Mouse (Mus musculus) cerebellum, postnatal 25 days (tissue): ENCODE measurements around the gene Slmap.
A peak's percentile ranks its signal among the peaks of the same experiment; 100 is the strongest.
"Not testable (repeated sequence)": the region's sequence is repeated elsewhere in the genome, so short reads cannot be mapped to it uniquely, and the experiment has no call there.

Experiments used
- DNase-seq, 2 experiments: peaks; one replicate each; pipeline ENCODE4 v3.0.0; 2021; ENCODE audit warnings: mixed read lengths in 2 of 2

The Slmap gene

DNA sequence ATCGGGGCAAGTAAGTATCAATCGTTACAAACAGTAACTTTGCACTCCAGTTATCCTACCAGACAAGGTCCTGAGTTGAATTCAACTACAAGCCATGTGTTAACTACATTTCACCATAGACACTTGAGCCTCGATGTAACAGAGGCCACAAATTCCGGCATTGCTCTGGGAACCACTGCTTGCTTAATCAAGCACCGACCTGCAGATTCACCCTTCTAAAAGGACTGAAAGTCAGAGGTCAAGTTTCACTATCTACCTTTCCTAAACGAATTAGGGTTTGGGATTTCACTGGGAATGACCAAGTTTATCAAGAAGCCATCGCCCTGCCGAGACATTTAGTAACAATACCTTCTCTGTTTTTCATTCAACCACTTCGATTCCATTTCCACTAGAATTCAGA is 2.0 kb downstream of the Slmap start:
- no peak for DNase-seq

DNA sequence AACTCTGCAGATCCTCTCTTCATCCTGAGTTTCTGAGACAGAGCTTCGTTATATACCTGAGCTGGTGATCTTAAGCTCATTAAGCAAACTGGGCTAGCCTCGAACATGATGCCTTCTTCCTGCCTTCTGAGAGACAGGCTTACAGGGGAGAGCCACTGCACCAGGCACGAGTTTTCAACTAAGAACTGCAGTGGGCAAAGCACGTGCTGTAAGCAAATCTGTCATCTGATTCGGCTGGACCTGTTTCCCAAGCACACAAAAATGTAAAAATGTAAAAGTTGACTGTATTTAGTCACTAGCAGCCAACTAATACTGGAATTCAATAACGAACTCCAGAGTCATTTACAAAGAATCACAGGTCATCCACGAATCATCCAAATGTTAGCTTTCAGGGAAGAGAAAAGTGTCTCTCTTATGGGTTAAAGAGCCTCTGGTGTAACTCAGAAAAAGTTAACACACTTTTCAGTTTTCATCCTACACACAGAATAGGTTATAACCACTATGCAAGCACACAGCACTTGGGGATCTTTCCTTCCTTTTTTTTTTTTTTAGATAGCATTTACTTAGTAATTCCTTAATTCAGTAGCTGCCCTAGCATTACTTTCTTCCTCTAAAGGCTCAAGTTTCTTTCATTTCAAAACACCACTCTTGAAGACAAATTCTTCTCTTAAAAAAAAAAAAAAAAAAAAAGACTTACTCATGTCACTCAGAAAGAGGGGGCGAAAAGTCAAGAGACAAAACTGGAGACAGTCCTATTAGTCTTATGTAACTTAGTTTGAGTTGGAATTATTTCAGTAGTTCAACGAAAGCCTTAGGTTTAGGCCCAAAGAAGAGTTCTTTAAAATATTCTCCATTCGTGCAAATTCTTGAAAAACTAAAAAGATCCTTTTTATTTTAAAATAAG is 3.1 kb downstream of the Slmap start:
- DNase-seq, result no peak

DNA sequence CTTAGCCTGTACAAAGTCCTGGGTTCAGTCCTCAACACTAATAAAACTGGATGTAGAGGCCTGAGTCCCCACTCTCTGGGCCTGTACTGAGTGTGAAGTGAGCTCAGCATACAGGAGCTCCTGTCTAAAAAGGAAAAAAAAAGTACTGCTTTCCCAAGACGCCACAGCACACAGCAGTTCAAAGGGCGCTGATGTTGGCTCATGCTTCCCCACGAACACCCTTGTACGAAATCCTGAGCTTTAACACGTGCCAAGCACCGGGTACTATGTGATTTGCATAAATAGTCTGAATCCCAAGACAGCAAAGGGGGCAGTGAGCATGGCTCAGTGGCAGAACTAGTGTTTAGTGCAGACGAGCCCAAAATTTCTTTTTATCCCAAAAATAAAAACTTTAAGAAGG is 4.4 kb downstream of the Slmap start:
- DNase-seq, result no peak

DNA sequence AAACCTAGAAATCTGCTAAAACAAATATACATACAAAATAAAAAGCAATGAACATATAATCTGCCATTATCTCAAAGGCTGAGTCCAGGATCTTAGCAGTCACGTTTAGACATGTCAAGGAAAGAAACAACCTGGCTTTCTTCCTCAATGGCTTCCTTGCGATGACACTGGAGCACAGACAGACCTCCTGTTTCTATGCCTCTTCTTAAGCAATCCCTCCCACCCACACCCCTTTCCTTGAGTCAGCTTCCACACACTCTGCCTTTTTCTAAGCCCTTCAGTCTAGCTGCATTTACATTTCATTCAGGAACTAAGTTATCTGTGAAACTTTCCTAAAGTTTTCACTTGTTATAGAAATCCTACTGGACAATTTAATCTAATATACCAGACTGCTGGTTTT is 6.4 kb downstream of the Slmap start:
- DNase-seq, result no peak

DNA sequence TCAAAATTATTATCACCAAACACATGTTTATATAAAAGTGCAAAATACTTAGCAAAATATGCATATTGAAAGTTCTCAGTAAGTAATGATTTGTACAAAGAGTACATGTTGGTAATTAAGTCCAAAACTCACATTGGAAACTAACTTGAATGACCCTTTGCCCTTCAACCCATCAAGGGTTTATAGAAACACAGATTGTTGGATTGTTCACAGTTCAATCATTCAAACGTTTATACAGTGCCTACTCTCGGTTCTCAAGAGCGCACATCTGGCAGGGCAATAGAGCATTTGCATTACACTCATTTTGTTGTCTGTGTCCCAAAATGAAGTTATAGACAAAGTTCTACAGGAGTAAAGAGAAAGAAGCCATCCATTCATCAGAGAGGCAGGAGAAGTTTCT is 8.8 kb downstream of the Slmap start:
- DNase-seq, result no peak

DNA sequence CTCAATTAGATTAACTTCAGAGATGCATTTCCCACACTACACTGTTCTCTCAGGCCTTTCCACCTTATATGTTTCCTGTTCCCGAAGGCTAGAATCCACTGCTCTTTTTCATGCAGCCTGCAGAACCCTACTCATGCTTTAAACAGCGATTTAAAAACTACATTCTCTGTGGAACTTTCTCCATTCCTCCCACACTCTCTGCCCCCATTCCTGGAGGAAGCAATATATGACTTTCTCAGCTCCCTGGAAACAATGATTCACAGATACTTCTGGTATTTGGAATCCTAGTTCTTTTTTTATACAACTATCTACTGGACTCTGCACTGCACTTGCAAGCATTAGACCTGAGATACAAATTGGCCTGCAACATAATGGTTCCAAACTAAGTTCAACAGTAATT is 11.6 kb downstream of the Slmap start:
- no peak for DNase-seq

DNA sequence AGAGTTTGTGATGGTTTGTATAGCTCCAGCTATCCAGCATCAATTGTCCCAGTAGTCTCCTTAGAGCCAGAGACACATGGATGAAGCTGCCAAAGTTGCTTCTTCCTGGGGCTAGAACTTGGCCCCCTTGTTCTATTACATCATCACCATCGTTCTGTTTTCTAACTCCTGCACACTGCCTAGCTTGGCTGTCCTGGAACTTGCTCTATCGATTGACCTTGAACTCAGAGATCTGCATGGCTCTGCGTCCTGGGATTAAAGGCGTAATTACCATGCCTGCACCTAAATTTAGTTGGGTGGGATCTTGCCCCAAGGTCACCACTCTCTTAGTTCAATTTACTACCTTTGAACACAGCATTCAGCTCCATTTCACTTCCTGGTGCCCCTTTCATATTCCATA is 14.9 kb downstream of the Slmap start:
- DNase-seq, result no peak

DNA sequence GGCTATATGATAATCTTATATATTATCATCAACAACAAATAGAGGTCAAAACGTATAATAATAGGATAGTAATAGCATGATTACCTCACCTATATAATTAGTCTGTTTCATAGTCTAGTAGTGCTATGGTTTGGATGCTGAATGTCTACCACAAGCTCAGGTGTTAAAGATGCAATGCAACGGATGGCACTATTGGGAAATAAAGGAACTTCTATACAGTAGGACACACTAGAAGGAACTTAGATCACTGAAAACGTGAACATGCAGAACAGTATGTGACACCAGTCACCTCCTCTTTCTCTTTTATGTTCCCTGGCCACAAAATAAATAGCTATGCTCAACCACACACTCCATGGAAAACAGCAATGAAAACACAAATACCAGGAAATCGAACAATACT is 16.9 kb downstream of the Slmap start:
- no peak for DNase-seq

DNA sequence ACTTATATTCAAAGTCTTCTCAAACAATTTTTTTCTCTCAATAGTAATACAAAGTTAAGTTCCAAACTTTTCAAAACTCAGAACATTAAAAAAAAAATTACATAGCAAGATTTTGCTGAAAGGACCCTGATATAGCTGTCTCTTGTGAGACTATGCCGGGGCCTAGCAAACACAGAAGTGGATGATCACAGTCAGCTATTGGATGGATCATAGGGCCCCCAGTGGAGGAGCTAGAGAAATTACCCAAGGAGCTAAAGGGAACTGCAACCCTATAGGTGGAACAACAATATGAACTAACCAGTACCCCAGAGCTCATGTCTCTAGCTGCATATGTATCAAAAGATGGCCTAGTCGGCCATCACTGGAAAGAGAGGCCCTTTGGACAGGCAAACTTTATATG is 18.5 kb downstream of the Slmap start:
- not testable (repeated sequence) for DNase-seq

DNA sequence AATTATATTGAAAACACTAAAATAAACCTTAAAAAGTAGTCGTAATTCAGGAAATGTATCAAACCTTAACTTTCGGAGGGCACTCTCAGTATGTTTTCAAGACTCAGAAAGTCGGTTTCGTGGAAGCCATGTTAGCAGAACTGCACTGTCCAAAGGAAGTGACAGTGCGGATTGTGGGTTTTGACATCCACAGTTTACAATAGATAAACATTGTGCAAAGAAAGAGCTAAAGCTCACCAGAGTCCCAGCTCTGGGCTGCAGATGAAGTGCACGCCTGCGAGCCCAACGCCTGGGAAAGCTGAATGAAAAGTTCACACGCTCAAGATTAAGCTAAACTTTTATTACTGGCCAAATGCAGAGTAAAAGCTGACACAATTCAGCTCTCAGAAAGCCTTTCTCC is 18.9 kb downstream of the Slmap start:
- no peak for DNase-seq

DNA sequence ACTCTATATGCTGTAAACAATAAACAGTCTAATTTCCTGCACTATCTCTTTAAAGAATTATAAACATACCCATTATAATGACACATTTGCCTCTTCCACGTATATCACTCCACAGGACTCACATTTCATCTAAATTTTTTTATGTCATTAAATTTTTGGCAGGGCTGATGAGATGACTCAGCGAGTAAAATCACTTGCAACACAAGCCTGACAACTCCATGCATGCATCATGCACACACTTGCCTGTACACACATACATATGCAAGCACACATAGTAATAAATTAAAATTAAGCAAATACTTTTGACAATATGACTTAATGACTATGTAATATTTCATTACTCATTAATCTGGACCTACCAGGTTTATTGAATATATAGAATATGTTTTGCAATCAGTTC is 24.2 kb downstream of the Slmap start:
- no peak for DNase-seq

DNA sequence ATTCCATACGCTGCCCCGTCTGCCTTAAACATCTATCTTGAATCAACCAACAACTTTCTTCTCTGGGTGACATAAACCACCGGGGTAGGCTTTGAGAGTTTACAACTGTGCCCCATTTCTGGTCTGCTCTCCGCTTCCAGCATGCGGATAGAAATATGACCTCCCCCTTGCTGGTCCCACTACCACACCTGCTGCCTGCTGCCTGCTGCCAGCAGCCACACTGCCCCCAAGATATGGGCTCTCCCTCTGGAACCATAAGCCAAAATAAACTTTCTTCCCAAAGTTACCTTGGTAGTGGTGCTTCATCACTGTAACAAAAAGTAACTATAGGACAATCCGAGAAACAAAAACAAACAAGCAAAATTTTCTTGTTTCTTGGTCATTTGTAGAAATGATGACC is 26.6 kb downstream of the Slmap start:
- no peak for DNase-seq

DNA sequence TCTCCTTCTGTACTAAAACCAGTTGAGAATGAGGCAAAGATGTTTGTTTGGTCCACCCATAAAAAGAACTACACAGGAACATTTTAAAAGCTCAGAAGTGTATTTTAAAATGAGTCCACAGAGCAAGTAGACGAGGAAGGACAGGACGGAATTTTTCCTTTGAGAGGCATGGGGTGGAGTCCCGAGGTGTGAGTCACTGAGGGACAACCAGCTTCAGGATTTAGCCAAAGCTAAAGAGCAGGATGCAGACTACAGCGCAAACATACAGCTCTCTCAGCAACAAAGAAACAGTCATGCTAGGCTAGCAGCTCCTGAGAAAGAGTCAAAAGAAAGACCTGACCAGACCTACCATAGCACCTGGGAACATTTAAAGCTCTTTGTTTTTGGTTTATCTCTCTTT is 27.4 kb downstream of the Slmap start:
- DNase-seq, result no peak

DNA sequence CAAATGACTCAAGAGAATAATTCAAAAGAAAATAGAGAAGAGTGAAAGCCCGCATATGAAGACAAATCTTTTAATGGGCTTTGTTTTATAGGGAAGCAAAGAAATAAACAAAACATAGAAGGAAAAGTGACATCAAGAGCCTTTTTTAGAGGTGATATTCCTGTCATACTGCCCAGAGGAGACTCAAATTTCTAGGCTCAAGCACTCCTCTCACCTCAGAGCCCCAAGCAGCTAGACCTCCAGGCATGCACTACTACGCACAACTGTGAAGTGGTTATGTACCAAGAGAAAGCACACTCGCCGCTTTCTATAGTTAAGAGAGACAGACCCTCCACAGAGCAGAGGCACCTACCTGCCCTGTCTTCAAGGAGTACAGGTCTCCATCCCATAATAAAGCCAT is 30.2 kb downstream of the Slmap start:
- no peak for DNase-seq

DNA sequence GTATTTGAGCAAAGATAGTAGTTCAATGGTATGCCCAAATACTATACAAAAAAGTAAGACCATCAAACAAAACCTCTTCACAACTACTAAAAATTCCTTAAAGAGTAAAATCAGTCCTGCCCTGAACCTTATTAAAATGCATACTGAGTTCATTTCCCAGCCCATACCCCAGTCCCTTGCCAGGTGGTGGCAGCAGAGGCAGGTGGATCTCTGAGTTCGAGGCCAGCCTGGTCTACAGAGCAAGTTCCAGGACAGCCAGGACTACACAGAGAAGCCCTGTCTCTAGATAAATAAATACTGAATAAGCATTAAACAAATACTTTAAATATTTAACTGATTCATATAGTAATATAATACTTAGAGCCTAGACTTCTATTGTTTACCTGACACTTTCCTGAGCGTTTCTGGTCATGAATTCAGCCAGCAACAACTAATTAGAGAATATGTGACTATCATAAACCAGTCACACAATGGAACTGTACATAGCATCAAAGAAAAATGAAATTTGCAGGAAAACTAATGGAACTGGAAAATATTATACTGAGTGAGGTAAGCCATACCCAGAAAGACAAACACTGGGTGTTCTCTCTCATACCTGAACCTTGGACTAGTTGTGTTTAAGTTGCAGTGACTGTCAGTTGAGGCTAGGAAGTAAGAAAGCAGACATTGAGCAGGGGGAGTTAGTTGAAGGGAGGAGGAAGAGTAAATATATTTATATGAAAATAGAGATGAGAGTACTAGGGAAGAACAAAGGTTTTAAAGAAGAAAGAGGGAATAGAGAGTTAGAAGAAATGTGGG is 34.4 kb downstream of the Slmap start:
- no peak for DNase-seq

DNA sequence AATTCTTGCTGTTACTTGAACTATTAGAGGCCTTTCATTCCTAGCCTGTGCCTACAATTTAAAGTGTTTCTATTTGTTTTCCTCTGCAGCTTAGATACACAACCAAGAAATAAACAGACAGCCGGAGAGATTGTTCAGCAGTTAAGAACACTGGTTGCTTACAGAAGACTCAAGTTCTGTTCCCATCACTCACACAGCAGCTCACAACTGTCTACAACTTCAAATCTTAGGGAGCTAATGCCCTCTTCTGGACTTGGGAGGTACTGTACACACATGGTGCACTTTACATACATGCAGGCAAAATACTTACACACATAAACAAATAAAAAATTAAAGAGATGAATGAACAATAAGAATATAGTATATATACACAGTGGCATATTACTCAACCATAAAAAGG is 39.7 kb downstream of the Slmap start:
- no peak for DNase-seq

DNA sequence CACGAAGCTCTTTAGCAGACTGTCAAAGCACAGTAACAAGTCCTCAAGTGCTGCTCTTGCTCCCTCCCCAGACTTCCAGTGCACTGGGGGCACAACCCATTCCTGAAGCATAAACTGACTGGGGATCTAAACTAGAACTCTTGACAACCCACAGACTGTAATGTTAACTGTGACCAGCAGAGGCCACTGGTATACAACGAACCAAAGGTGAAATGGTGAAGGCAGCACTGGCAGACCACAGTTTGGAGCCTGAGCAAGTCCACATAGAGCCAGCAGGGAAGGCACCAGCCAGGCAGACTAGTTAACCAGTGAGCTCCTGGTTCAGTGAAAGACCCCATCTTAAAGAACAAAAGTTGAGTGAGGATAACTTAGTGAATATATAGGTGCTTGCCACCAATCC is 43.6 kb downstream of the Slmap start:
- DNase-seq, result peak; percentile 71 to 84

DNA sequence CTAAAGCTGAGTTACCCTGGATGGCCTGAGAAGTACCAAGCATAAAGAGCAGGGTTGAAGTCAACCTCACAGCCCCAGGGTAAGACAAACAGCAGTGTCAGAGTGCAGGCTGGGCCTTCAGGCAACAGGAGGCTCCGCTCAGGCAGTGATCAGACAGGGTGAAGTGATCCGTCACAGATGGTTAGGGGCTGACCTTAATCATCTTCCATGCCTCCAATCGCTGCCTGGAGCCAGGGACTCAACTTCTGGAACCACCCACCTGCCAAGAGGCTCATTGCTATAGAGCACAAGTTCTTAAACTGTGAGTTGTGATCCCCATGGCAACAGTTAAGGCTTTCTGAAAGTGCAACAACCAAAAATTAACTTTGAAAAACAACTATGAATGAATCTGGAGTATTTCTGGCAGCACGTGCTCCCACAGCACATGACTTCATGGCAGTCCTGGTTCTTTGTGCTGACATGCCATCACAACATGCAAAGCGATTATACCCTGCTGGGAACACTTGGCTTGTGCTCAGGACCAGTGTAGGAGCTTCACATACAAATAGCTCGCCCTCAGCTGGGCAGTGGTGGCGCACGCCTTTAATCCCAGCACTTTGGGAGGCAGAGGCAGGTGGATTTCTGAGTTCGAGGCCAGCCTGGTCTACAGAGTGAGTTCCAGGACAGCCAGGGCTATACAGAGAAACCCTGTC is 46.3 kb downstream of the Slmap start:
- DNase-seq, result peak in 1 of 2 experiments; percentile 37

DNA sequence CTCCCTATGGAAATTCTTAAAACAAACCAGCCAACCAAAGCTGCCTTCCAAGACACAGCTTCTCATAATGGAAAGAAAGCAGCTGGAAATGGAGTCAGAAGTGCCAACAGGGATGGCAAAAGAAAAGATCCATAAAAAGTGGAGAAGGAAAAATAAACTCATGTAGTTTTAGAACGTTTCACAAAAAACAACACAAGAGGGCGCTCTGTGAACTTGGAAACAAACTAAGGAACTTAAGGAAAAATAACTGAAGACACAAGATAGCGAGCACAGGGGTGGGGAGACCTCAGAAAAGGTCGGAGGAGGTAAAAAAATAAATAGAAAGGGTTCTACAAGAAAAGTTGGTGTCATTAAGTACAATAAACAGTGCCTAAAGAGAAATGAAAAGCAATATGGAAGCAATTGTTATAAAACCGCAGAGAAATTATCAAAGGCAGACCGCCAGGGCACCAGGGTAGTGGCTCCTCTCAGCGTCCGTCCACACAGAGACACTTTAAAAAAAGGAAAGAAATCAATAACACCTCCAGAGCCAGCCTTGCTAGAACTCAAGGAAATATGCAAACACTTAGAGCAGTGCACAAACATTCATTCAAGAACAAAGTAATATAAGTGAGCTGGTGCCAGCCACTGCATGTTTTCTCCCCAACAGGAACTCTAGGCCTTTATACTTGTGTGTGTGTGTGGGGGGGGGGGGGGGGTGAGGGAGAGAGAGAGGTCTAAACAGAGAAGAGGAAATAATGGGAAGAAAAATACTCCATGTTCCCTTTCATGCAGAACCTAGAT is 48.1 kb downstream of the Slmap start:
- DNase-seq, result peak in 1 of 2 experiments; percentile 31

DNA sequence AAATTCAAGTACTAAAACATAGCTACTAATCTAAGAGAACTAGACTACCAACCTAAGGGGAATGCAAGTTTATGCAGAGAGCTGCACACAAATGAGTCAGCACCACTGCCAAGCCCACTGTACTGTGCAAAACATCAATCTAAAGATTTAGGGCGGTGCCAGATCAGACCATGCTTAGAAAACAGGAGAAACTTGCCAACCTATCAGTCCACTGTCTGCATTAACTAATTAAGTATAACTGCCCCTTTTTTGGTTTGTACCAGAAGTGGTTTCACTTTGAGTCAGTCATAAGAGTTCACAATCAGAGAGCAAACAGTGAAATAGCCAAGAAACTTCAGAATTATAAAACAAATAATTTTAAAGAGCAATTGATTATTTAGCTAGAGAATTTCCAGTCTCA is 53.3 kb downstream of the Slmap start:
- DNase-seq, result no peak

DNA sequence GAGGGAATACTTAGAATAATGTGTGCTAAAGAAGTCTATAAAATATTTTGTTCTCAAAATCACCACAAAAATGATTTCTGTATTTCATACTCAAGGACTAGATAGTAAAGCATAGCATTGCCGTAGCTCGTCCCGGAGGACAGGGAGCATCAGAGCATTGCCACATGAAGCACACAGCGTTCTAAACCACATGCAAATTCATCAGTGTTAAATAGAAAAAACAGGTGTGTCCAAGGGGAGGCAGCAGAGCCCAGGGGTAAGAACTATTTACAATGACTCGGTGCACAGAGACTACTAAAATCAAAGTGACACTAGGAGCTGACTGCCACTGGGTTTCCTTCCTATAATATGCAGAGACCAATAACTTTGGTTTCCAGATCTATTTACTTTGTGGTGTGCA is 57.0 kb downstream of the Slmap start:
- DNase-seq, result no peak

DNA sequence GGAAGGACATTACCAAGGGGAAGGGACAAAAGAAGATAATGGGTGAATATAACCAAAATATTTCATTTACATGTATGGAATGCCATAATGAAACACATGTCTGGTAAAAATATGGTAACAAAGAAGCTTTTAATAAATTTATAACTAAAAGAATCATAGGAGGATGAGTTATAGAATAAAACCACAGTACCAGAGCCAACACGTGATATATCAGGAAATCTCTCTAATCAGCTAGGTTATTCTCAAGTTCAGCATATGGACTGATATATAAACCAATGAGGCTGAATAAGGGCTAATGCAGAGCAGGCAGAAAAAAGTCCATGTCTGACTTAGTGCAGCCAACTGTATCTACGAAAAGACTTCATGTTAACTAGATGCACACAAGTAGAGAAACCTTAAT is 58.3 kb downstream of the Slmap start:
- DNase-seq, result no peak

DNA sequence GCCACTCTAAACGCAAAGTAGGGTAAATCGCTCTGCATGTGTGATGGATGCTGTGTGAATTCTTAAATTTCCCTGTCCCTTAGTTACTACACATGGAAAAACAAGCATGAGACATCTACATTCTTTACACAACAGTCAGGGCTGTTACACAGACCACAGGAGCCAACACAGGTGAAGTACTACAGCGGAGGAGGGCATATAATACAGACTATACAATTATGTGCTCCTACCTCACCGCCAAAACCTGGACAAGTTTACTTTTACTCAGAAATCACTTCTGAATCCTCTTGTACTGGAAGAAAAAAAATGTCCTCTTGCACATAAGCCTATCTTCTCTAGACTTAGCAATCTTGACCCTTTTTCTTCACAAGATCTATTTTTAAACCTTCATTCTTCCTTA is 66.8 kb downstream of the Slmap start:
- no peak for DNase-seq
